Mouse (Mus musculus) embryonic facial prominence, embryonic 12.5 days (tissue): ENCODE results near the gene Hoxb7. TPM values are rescaled to one million over a fixed set of nuclear protein-coding genes. Genes with fewer than 3 reads are reported as not detected.
A peak's percentile ranks its signal among the peaks of the same experiment; 100 is the strongest.

Experiments
- ATAC-seq: fragments of 200-750 bp; cut with Nextera tagmentation; 2 replicates; pipeline ENCODE4 v1.8.0; 2017; ENCODE audit not compliant: insufficient number of reproducible peaks, insufficient read depth, low FRiP score, low TSS enrichment
- H3K27ac ChIP-seq: fragments of 300-500 bp; sonication (generic); 2 replicates; pipeline ENCODE4 v1.5.1; 2016; ENCODE audit warnings: mild to moderate bottlenecking
- H3K27me3 ChIP-seq: fragments of 300-500 bp; sonication (generic); 2 replicates; pipeline ENCODE4 v1.6.1; 2016; ENCODE audit warnings: mild to moderate bottlenecking, moderate library complexity
- H3K36me3 ChIP-seq: fragments of 300-500 bp; sonication (generic); 2 replicates; pipeline ENCODE4 v1.6.1; 2016; ENCODE audit warnings: mild to moderate bottlenecking
- H3K4me1 ChIP-seq: fragments of 300-500 bp; sonication (generic); 2 replicates; pipeline ENCODE4 v1.6.1; 2016
- H3K4me2 ChIP-seq: fragments of 300-500 bp; sonication (generic); replicated peaks from 2 replicates; pipeline ENCODE4 v1.6.1; 2016; ENCODE audit warnings: mild to moderate bottlenecking, moderate library complexity
- H3K4me3 ChIP-seq: fragments of 300-500 bp; sonication (generic); 2 replicates; pipeline ENCODE4 v1.5.1; 2016; ENCODE audit warnings: mild to moderate bottlenecking
- H3K9ac ChIP-seq: fragments of 300-500 bp; sonication (generic); 2 replicates; pipeline ENCODE4 v1.6.1; 2016; ENCODE audit warnings: mild to moderate bottlenecking, moderate library complexity
- H3K9me3 ChIP-seq: fragments of 300-500 bp; sonication (generic); 2 replicates; pipeline ENCODE4 v1.6.1; 2016; ENCODE audit warnings: mild to moderate bottlenecking, moderate library complexity
- WGBS: fragments of 180-500 bp; shearing (Covaris S2); methylation state at CpG from one replicate; pipeline ENCODE4 v1.1.7; 2016; 5-methylcytosine and 5-hydroxymethylcytosine counted together
- polyA plus RNA-seq: library from polyadenylated mRNA; unstranded; fragments of >200 nt; fragmentation: Nextera tagmentation; extraction: Ambion mirVana; gene quantifications from 2 replicates; pipeline ENCODE4 v1.2.1, GENCODE M21; 2016

Hoxb7 gene
- polyA plus RNA-seq, 1 experiment from 2014 or later, result not detected

- Histone ChIP-seq H3K36me3 (no peaks in the 10 kb centered on the region), H3K27me3 (peaks cover 96% of the 10 kb centered on the region), H3K4me3 (no peak overlapping the region), H3K4me1 (peaks cover 5% of the 10 kb centered on the region; the same call in 1 of the 2 replicates), H3K9me3 (no peaks in the 10 kb centered on the region), H3K9ac (no peak overlapping the region), H3K4me2 (no peak overlapping the region), H3K27ac (no peak overlapping the region)
- WGBS, result 5% methylated on average over 18 of the region's 18 CpGs
- no peak for ATAC-seq
Measured at GRCm38 (mm10) chr11:96316696-96317607, 30.5 kb downstream of the Hoxb7 start.

GRCm38 (mm10) chr11:96317608-96318367 lies 31.4 kb downstream of the Hoxb7 start, which contains the start of gene Hoxb4:
Hoxb4 (plus strand) TSS chr11:96318267.
- no peaks in the 10 kb centered on the region for H3K36me3 ChIP-seq
- no peak within 1 kb of the TSS for H3K27ac ChIP-seq
- no peak within 1 kb of the TSS for H3K9ac ChIP-seq
- no peak for ATAC-seq
- peaks cover 96% of the 10 kb centered on the region for H3K27me3 ChIP-seq
- H3K9me3 ChIP-seq, result no peaks in the 10 kb centered on the region
- H3K4me3 ChIP-seq, result peak within 1 kb of the TSS; percentile 31
- H3K4me2 ChIP-seq, result peak within 1 kb of the TSS; percentile 45
- under 1% methylated on average over 28 of the region's 28 CpGs for WGBS
- peaks cover 5% of the 10 kb centered on the region; the same call in 1 of the 2 replicates for H3K4me1 ChIP-seq

GRCm38 (mm10) chr11:96318368-96319070 lies 32.1 kb downstream of the Hoxb7 start:
- H3K27me3 ChIP-seq, result peaks cover 96% of the 10 kb centered on the region
- no peaks in the 10 kb centered on the region for H3K36me3 ChIP-seq
- peak overlapping the region; percentile 31 for H3K4me3 ChIP-seq
- no peaks in the 10 kb centered on the region for H3K9me3 ChIP-seq
- 1% methylated on average over 42 of the region's 45 CpGs for WGBS
- ATAC-seq, result no peak
- H3K4me1 ChIP-seq, result peaks cover 5% of the 10 kb centered on the region; the same call in 1 of the 2 replicates
- no peak overlapping the region for H3K9ac ChIP-seq
- peak overlapping the region; percentile 45 for H3K4me2 ChIP-seq
- no peak overlapping the region for H3K27ac ChIP-seq

DNA sequence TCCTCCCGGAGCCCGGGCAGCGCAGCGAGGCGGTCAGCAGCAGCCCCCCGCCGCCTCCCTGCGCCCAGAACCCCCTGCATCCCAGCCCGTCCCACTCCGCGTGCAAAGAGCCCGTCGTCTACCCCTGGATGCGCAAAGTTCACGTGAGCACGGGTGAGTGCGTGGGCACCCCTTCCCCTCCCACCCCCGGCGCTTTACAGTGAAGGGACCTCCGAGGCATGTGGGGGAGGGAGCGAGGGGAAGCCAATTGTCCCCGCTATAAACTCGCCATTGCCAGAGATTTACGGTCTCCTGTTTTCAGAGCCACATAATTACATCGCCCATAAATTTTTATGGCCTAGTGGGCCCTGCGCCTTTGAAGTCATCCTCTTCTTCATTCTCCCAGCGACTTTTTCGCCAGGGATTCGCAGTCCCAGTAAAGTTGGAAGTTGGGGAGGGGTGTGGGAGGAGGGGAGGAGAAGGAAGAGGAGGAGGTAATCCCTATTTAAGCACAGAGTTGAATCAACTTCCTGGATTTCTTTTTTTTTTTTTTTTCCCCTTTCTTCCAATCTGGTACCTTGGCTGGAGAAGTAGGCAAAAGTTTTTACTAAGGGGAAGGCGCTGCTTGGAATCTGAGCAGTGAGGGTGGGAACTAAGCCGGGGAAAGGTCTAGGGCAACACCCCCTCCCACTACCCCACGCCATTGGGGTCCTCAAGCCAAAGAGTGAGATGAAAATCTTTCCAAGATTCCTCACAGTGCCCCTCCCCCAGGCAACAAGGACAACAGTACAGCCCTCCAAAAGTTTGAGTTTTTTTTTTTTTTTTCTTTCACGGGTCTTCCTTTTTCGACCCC lies 32.9 kb downstream of the Hoxb7 start:
- Histone ChIP-seq H3K27me3 (peaks cover 96% of the 10 kb centered on the region), H3K4me1 (peaks cover 5% of the 10 kb centered on the region; the same call in 1 of the 2 replicates), H3K36me3 (no peaks in the 10 kb centered on the region), H3K4me3 (peak overlapping the region; percentile 31), H3K9ac (no peak overlapping the region), H3K9me3 (no peaks in the 10 kb centered on the region), H3K27ac (no peak overlapping the region), H3K4me2 (peak overlapping the region; percentile 45)
- WGBS, result under 1% methylated on average over 34 of the region's 34 CpGs
- no peak for ATAC-seq

- peaks cover 98% of the 10 kb centered on the region for H3K27me3 ChIP-seq
- no peak overlapping the region for H3K4me3 ChIP-seq
- H3K27ac ChIP-seq, result no peak overlapping the region
- H3K9me3 ChIP-seq, result no peaks in the 10 kb centered on the region
- no peak overlapping the region for H3K9ac ChIP-seq
- no peak for ATAC-seq
- H3K4me2 ChIP-seq, result no peak overlapping the region
- under 1% methylated on average over 29 of the region's 29 CpGs for WGBS
- peaks cover 5% of the 10 kb centered on the region; the same call in 1 of the 2 replicates for H3K4me1 ChIP-seq
- H3K36me3 ChIP-seq, result no peaks in the 10 kb centered on the region
Measured at GRCm38 (mm10) chr11:96319910-96320309, 33.5 kb downstream of the Hoxb7 start.

DNA sequence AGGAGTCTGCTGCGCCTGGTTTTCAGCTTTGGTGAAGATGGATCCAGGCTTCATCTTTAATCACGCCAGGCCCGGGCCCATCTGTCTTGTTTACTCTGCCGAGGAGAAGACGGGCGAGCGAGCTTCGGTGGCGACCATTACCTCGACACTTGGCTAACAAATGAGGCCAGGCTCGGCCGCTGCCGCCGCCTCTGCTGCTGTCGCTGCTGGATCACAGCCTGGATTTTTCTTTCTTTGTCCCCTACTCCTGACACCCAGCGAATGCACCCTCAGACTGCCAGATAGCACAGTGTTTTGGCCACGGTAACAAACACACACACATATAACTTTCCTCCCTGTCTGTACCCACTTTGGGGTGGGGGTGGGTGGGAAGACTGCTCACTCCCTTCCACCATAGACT lies 34.3 kb downstream of the Hoxb7 start:
- Histone ChIP-seq H3K9ac (no peak overlapping the region), H3K9me3 (no peaks in the 10 kb centered on the region), H3K4me1 (peaks cover 5% of the 10 kb centered on the region; the same call in 1 of the 2 replicates), H3K4me3 (no peak overlapping the region), H3K4me2 (no peak overlapping the region), H3K36me3 (no peaks in the 10 kb centered on the region), H3K27me3 (peaks cover 98% of the 10 kb centered on the region), H3K27ac (no peak overlapping the region)
- WGBS, result under 1% methylated on average over 17 of the region's 17 CpGs
- no peak for ATAC-seq

DNA sequence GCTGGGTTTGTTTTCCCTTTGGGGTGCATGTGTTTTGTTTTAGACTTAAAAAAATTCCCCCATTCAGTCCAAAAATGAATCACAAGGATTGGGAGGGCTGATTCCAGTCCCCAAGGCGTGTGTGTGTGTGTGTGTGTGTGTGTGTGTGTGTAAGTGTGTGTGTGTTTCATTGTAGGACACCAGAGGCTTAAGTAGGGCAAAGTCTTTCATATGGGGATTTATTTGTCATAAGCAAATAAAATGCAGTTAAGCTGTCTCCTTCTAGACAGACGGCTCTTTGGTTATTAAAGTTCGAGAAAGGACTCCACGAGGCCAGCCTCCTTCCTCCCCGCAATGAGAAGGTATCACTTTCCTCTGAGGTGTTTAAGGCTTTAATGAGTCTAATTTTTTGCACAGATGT lies 35.4 kb downstream of the Hoxb7 start:
- no peak overlapping the region for H3K4me2 ChIP-seq
- peaks cover 5% of the 10 kb centered on the region; the same call in 1 of the 2 replicates for H3K4me1 ChIP-seq
- no peaks in the 10 kb centered on the region for H3K9me3 ChIP-seq
- no peak overlapping the region for H3K27ac ChIP-seq
- no peak for ATAC-seq
- WGBS, result 4% methylated on average over 5 of the region's 5 CpGs
- no peak overlapping the region for H3K9ac ChIP-seq
- H3K36me3 ChIP-seq, result no peaks in the 10 kb centered on the region
- no peak overlapping the region for H3K4me3 ChIP-seq
- H3K27me3 ChIP-seq, result peaks cover 99% of the 10 kb centered on the region

DNA sequence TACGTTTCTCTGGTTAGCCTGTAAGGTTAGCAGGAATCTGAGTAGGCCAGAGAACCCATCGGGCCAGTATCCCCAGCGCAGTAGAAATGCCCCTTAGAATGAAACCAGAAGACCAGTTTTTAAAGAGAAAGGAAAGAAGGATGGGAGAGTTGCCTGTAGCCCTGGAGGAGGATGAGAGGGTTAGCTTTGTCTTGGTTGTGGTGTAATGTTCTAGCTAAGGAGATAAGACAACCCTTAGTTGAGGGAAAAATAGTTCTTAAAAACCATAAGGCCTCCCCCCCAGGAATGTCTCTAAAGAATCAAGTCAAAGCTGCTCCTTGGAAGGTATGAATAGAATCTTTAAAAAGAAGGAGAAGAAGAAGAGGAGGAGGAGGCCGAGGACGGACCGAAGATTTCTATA lies 36.3 kb downstream of the Hoxb7 start:
- H3K9me3 ChIP-seq, result no peaks in the 10 kb centered on the region
- H3K36me3 ChIP-seq, result no peaks in the 10 kb centered on the region
- H3K4me1 ChIP-seq, result peaks cover 5% of the 10 kb centered on the region; the same call in 1 of the 2 replicates
- no peak overlapping the region for H3K4me3 ChIP-seq
- no peak overlapping the region for H3K27ac ChIP-seq
- 4% methylated on average over 6 of the region's 6 CpGs for WGBS
- no peak overlapping the region for H3K9ac ChIP-seq
- no peak for ATAC-seq
- peaks cover 100% of the 10 kb centered on the region for H3K27me3 ChIP-seq
- no peak overlapping the region for H3K4me2 ChIP-seq

DNA sequence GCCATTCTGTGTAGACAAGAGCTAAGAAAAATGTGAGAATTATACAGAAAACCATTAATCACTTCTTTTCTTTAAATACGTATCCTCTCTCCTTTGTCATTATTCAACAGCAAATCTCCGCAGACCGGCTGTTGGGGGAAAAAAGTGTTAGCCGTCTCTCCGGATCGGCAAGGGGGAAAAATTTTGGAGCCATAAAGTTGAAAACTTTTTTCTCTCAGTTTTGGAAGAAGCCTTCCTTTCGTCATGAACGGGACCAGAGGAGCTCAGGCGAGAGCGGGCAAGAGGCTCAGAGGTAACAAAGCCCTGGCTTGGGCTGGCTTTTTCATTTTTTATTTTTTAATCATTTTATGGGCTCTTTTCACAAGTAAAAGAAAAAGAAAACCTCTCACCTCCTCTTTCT lies 36.7 kb downstream of the Hoxb7 start, which contains the start of gene Hoxb3:
Gene Hoxb3, plus strand, starts transcription at position 173 of the 400 bp plus-strand sequence.
- Histone ChIP-seq H3K4me3 (peak within 1 kb of the TSS; percentile 1; the same call in 1 of the 2 replicates), H3K9me3 (no peaks in the 10 kb centered on the region), H3K27ac (no peak within 1 kb of the TSS), H3K4me1 (peaks cover 5% of the 10 kb centered on the region; the same call in 1 of the 2 replicates), H3K4me2 (no peak within 1 kb of the TSS), H3K36me3 (no peaks in the 10 kb centered on the region), H3K9ac (no peak within 1 kb of the TSS), H3K27me3 (peaks cover 100% of the 10 kb centered on the region)
- ATAC-seq, result no peak
- WGBS, result 2% methylated on average over 10 of the region's 10 CpGs

DNA sequence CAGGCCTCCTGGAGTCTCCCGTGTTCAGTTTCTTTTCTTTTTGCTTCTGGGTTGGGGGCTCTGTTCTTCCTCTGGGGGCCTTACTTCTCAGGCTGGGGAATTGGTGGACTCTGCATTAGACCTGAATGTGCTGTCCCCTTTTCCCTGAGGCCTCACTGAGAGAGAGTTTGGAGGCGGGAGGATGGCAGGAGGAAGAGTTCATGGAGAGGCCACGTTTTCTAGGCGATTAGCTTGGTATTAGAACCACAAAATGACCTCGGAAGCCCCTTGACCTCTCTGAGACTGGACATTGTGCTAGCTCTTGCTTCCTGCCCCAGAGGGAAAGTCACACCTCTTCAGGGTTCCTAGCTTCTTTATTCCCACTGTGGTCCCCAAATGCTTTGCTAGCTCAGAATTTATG lies 37.7 kb downstream of the Hoxb7 start:
- Histone ChIP-seq H3K4me3 (peak overlapping the region; percentile 1; the same call in 1 of the 2 replicates), H3K27ac (no peak overlapping the region), H3K9ac (no peak overlapping the region), H3K27me3 (peaks cover 100% of the 10 kb centered on the region), H3K4me1 (no peaks in the 10 kb centered on the region), H3K9me3 (no peaks in the 10 kb centered on the region), H3K4me2 (no peak overlapping the region), H3K36me3 (no peaks in the 10 kb centered on the region)
- whole genome bisulfite sequencing, result under 1% methylated on average over 5 of the region's 5 CpGs
- no peak for ATAC-seq
